Mouse (Mus musculus): ENCODE measurements around the gene BC055324. TPM values are rescaled to one million over a fixed set of nuclear protein-coding genes. Genes with fewer than 3 reads are reported as not detected.
"Not testable (repeated sequence)": the region's sequence is repeated elsewhere in the genome, so short reads cannot be mapped to it uniquely, and the experiment has no call there.

The BC055324 gene
- total RNA-seq (2015) = 15.2 and 20.5 TPM in 2 replicates
- 15.5 and 15.6 TPM in 2 replicates for total RNA-seq (2017)

DNA sequence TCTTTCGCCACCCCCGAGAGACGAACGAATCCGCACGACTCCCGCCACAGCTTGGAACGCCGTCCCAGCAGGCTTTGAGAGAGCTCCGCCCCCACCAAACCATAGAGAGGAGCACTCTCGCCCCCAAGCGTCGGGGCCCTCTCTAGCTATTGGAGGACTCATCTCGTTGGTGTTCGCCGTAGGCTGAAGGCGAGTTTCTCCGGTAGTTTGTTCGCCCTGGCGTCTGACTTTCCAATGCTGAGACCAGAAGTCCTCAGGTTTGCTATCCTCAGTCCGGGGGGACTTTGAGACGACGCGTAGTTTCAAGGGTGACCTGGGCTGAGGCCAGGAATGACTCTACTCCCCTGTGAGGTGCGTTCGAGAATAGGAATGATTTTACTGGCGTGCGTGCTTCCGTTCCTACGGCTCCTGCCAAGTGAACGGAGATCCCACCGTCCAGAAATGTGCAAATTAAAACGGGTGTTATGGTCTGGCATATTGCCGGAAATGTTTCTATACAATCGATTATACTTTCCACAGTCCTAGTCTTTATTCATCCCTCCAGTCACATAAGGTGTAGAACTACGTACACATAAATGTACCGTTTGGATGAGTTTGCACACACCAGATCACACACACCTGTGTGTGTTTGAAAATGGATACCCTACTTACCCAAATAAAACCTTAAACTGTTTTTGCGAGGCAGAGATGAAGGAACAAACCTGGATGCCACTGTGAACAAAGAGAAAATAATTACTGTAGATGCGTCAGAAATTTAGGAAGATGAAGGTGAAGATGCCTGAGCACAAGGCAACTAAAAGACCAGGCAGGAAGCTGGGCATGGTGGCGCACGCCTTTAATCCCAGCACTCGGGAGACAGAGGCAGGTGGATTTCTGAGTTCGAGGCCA, at the start of gene BC055324, which contains the start of gene Mettl18:
Gene BC055324 (minus strand): TSS at position 76 of the 888 bp plus-strand sequence.
Gene Mettl18 (plus strand): TSS at position 169 of the 888 bp plus-strand sequence.
- ATAC-seq (ENCODE audit: poor library complexity, severe bottlenecking) = peak; percentile 98

DNA sequence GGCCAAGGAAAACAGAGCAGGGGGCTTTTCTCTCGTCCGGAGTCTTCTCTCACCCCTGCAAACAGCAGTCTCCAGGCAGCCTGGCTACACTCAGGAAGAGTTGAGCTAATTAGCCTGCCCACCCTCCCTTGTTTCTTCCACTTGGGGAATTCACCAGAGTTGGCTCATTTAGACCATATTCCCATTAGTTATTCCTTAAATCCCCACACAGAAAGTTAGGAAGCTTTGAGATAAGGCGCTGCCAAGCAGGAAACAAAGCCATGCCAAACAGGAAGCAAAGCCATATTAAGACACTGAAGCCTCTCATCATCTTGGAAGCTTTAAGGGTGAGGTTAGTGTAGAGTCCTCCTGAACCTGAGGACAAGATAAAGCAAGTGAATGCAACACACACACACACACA, 49.0 kb upstream of the BC055324 start:
- ATAC-seq (ENCODE audit: poor library complexity, severe bottlenecking) = no peak

DNA sequence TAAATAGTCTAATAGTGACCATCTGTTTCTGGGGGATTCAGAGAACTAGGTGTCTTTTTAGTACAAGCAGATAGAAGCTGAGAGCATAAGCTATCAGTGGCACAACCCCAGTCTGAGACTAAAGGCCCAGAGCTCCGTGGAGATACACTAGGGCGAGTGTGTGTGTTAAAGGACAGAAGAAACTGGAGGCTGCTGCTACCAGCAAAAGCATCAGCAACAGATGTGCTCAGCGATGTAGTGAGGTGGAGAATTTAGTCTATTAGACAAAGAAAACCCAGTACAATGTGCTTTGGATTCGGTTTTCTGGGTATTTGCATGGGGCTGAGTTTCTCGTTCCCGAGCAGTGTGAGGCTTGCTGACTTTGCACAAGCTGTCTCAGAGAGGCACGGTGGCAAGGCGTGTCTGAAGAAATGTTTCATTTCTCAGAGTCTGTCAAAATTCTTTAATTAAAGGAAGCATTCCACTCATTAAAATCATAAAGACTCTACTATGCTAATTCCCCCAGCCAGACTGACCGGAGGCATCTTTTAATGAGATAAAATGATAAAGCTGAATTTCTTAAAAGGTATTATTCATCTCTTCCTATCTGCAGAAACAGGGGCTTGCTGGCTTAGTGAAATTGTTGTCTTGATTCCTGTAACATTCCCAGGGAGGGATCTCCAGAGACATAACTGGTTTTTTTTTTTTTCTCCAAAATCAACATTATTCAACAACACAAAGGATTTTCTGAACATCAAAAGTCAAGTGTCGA, 46.0 kb upstream of the BC055324 start:
- ATAC-seq (ENCODE audit: poor library complexity, severe bottlenecking) = no peak

- ATAC-seq (ENCODE audit: poor library complexity, severe bottlenecking) = no peak
Observed at GRCm38 (mm10) chr1:164027416-164027815, 32.8 kb upstream of the BC055324 start.

DNA sequence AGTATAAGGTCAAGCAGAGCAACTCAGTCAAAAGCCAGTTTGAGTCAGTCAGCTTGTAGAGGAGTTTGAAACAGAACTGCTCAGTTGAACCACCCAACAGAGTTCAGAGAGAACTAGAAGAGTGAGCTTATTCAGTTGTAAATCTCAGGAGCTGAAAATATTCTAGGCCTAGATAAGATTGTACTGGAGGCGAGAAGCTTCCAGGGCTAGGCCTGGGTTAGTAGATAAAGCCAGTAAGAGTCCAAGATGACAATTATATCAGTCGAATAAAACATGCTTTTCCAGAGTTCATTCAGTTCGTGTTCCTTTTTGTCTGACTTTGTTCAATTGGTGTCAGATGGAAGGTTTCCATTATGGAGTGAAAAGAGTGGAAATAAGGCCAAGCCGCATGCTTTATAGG, 31.1 kb upstream of the BC055324 start:
- ATAC-seq (ENCODE audit: poor library complexity, severe bottlenecking) = no peak

DNA sequence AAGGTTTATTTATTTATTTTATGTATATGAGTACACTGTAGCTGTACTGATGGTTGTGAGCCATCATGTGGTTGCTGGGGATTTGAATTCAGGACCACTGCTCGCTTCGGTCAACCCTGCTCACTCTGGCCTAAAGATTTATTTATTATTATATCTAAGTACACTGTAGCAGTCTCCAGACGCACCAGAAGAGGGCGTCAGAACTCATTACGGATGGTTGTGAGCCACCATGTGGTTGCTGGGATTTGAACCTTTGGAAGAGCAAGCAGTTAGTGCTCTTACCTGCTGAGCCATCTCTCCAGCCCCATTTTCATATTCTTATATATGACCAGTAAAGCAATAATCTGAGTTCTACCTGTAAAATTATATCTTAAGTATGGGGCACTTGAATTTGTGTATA, 27.5 kb upstream of the BC055324 start:
- not testable (repeated sequence) for ATAC-seq (ENCODE audit: poor library complexity, severe bottlenecking)

DNA sequence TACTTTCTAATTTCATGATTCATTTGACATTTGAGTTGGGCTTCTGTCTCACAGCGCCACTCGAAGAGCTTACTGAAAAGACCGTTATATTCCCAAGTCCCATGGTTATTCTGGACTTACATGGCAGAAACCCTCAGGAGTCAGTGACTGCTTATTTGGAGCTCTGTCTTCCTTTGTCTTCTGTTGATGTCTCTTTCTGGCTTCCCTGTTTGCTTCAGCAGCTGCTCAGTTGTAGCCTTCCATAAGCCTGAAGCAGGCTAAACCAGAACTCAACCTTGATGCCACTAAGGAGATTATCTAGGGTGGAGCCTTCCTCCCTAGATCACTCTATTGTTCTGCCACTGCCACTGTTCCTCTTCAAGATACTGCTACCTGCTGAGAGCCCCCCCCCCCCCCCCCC, 26.1 kb upstream of the BC055324 start:
- not testable (repeated sequence) for ATAC-seq (ENCODE audit: poor library complexity, severe bottlenecking)

DNA sequence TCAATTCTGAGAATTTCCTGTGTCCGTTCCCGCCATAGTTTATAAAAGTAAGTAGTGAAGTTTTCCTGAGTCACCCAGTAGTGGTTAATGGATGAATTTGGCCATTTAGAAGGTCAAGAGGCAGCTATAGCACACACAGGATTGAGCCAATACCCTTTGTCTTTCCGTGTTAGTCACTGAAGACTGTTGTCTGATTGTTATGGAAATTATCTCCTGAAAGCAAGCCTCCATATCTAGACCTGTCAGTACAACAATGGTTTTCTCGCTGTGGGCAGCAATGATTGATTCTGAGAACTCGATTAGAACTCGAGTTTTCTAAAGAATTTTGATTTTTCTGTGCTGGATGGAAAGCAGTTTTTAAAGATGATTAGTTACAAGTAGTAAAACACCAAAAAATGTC, 25.2 kb upstream of the BC055324 start:
- ATAC-seq (ENCODE audit: poor library complexity, severe bottlenecking) = no peak

DNA sequence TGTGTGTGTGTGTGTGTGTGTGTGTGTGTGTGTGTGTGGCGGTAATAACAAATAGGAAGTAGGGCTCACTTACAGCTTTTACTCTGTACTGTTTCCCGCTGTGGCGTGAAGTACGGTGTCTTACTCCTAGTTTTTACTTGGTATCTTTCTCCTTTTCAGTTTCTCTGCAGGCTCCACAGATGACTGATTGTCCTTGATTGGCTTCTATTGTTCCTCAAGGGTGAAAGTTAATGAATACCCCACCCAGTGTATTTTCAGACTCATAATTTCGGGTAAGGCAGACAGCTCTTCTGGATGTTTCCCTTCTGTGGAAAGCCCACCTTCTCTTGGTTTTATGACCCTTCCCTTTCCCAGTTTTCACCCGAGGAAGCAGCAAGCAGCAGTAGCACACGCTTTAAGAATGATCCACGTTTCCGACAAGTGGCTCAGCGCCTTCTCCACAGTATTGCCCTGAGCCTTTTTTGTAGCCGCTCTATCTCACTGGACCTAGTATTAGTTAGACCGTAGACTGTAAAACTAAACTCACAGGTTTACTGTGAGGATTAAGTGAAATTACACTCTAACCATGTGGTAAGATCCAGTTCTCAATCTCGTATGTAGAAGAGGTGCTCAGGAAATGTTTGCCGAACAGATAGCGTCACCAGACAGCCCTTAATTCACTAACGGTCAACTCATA, 23.8 kb upstream of the BC055324 start:
- ATAC-seq (ENCODE audit: poor library complexity, severe bottlenecking) = no peak

DNA sequence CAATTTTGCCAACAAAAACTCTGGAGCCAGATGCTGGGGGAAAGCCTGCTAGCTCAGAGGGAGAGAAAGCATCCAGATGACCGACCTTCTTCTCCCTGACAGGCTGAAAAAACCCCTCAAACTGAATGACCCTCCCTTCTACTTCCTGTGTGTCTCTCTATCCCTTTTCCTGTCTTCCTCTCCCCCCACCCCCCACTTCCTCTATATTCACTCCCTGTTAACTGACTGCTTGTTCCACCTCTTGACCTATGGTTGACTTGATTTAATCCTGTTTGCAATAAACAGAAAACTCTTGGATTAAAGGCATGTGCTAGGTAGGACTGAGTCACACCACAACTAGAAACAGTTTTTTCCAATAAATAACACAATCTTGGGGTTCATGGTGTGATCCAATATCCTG, 20.0 kb upstream of the BC055324 start:
- ATAC-seq (ENCODE audit: poor library complexity, severe bottlenecking) = 0 out of 2 replicates have a peak, but pooled peaks have one; percentile 10

- ATAC-seq (ENCODE audit: poor library complexity, severe bottlenecking) = peak; percentile 75
Observed at GRCm38 (mm10) chr1:164009235-164009634, 14.6 kb upstream of the BC055324 start.

- ATAC-seq (ENCODE audit: poor library complexity, severe bottlenecking) = no peak
Observed at GRCm38 (mm10) chr1:164004311-164004710, 9.7 kb upstream of the BC055324 start.

GRCm38 (mm10) chr1:164001831-164002452, 7.3 kb upstream of the BC055324 start:
- ATAC-seq (ENCODE audit: poor library complexity, severe bottlenecking) = peak; percentile 81

- no peak for ATAC-seq (ENCODE audit: poor library complexity, severe bottlenecking)
Observed at GRCm38 (mm10) chr1:163995609-163995913, 965 bp upstream of the BC055324 start.

DNA sequence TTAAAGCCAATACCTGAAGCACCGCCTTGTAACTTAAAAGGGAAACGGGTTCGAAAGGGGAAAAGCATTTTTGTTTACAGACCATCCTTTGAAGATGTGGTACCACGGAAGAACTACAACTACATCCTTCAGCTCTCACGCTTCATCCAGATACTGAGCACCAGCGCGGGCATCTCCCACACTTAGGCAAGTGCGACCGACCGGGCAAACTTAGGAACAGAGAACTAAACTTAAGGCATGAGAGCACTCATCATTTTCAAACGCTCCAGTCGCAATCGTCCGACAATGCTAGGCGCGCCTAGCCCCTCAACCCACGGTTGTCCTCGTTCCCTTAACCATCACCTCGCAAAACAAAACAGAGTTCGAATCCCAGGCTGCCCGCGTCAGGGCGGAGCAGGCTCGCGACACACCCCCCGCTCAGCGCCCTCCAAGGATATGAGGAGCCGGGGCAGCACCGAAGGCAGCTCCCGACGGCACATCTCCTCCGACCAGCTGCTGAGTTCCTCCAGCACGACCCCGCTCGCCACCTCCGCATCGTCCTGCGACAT, 349 bp downstream of the BC055324 start:
- ATAC-seq (ENCODE audit: poor library complexity, severe bottlenecking) = peak; percentile 72

- ATAC-seq (ENCODE audit: poor library complexity, severe bottlenecking) = no peak
Observed at GRCm38 (mm10) chr1:163992371-163992770, 2.2 kb downstream of the BC055324 start.

- ATAC-seq (ENCODE audit: poor library complexity, severe bottlenecking) = no peak
Observed at GRCm38 (mm10) chr1:163976515-163976914, 18.1 kb downstream of the BC055324 start.

DNA sequence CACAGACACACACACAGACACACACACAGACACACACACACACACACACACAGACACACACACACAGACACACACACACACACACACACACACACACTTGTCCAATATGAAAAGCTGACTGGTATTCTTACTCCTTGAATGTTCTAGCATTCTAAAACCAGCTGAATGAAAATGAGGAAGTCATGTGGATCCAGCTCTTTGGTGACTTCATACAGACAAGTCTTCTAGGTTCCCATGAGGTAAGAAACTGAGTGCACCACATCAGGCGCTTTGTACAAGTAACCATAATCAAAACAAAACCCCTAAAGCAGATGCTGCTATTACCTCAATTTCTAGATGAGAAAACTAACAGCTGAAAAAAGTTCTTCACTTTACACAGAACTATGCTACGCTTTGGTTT, 19.5 kb downstream of the BC055324 start:
- 0 out of 2 replicates have a peak, but pooled peaks have one; percentile 30 for ATAC-seq (ENCODE audit: poor library complexity, severe bottlenecking)

GRCm38 (mm10) chr1:163974471-163974870, 20.1 kb downstream of the BC055324 start:
- ATAC-seq (ENCODE audit: poor library complexity, severe bottlenecking) = no peak

DNA sequence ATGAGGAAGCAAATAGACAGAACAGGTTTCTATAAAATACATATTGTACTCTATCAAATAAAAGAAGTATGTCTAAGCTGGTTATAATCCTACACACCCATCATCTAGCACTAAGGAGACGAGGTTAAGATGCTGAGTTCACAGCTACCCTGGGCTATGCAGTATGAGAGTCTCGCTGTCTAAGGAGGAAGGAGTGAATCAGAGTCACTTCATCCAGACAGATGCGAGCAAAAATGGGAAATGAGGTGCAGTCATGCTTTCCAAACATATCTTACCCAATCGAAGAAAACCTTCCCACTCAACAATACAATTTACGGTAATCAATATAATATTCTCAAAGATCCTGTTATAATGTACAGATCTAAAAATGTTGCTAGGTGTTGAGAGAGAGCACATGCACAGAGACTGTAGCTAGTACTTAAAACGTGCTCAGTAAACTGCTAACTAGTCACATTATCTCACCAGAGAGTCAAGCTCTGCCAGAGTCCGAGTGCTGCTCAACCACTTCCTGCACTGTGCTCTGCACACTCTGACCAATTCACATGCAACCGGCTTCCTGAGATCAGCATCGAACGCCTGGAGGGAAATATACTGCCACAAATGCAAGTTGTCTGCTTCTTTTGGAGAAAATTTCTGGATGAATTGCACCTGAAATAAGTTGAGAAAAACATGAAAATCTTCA, 30.4 kb downstream of the BC055324 start:
- peak; percentile 82 for ATAC-seq (ENCODE audit: poor library complexity, severe bottlenecking)
